Mouse (Mus musculus) heart, embryonic 10.5 days (tissue): ENCODE results near the gene Prdm9. TPM values are rescaled to one million over a fixed set of nuclear protein-coding genes. Genes with fewer than 3 reads are reported as not detected.

Experiments used
- DNase-seq: peaks from one replicate; pipeline ENCODE4 v3.0.0-alpha.2; 2017; ENCODE audit warnings: low spot score
- H3K27ac ChIP-seq: fragments of 300-500 bp; sonication (generic); 2 replicates; pipeline ENCODE4 v1.5.1; 2016; ENCODE audit warnings: mild to moderate bottlenecking
- H3K27me3 ChIP-seq: fragments of 300-500 bp; sonication (generic); 2 replicates; pipeline ENCODE4 v1.6.1; 2016; ENCODE audit warnings: mild to moderate bottlenecking; ENCODE audit not compliant: poor library complexity, insufficient read depth, severe bottlenecking
- H3K36me3 ChIP-seq: fragments of 300-500 bp; sonication (generic); 2 replicates; pipeline ENCODE4 v1.6.1; 2016; ENCODE audit warnings: mild to moderate bottlenecking, moderate library complexity
- H3K4me1 ChIP-seq: fragments of 300-500 bp; sonication (generic); 2 replicates; pipeline ENCODE4 v1.6.1; 2016; ENCODE audit warnings: mild to moderate bottlenecking
- H3K4me3 ChIP-seq: fragments of 300-500 bp; sonication (generic); 2 replicates; pipeline ENCODE4 v1.5.1; 2016; ENCODE audit warnings: mild to moderate bottlenecking, moderate library complexity
- H3K9me3 ChIP-seq: fragments of 300-500 bp; sonication (generic); 2 replicates; pipeline ENCODE4 v1.6.1; 2016; ENCODE audit warnings: mild to moderate bottlenecking, moderate library complexity
- WGBS: fragments of 180-500 bp; shearing (Covaris S2); methylation state at CpG from one replicate; pipeline ENCODE4 v1.1.7; 2016; 5-methylcytosine and 5-hydroxymethylcytosine counted together
- polyA plus RNA-seq: library from polyadenylated mRNA; unstranded; fragments of >200 nt; fragmentation: Nextera tagmentation; extraction: Ambion mirVana; gene quantifications from 2 replicates; pipeline ENCODE4 v1.2.1, GENCODE M21; 2016

The Prdm9 gene
- polyA plus RNA-seq, result 1.9 and 2.8 TPM in 2 replicates

- peaks cover 10% of the 10 kb centered on the region; the same call in 1 of the 2 replicates for H3K27me3 ChIP-seq
- WGBS, result under 1% methylated on average over 43 of the region's 43 CpGs
- H3K4me1 ChIP-seq, result peaks cover 5% of the 10 kb centered on the region
- H3K9me3 ChIP-seq, result no peaks in the 10 kb centered on the region
- peak within 1 kb of the TSS; percentile 95 for H3K27ac ChIP-seq
- H3K36me3 ChIP-seq, result no peaks in the 10 kb centered on the region
- peak; percentile 99 for DNase-seq
- H3K4me3 ChIP-seq, result peak within 1 kb of the TSS; percentile 78
Measured at GRCm38 (mm10) chr17:15564014-15564927, at the start of gene Prdm9. TSS of gene Prdm9 (minus strand) at chr17:15564354.

GRCm38 (mm10) chr17:15599496-15599895 lies 35.3 kb upstream of the Prdm9 start:
- Histone ChIP-seq H3K27ac (no peak overlapping the region), H3K4me3 (no peak overlapping the region), H3K9me3 (no peaks in the 10 kb centered on the region), H3K4me1 (no peaks in the 10 kb centered on the region), H3K36me3 (no peaks in the 10 kb centered on the region), H3K27me3 (no peaks in the 10 kb centered on the region)
- no peak for DNase-seq
- WGBS, result 88% methylated on average over 7 of the region's 11 CpGs

- WGBS, result 76% methylated on average over 7 of the region's 7 CpGs
- no peaks in the 10 kb centered on the region for H3K9me3 ChIP-seq
- H3K27ac ChIP-seq, result no peak overlapping the region
- H3K4me3 ChIP-seq, result no peak overlapping the region
- no peaks in the 10 kb centered on the region for H3K27me3 ChIP-seq
- H3K4me1 ChIP-seq, result no peaks in the 10 kb centered on the region
- H3K36me3 ChIP-seq, result no peaks in the 10 kb centered on the region
- DNase-seq, result no peak
Measured at GRCm38 (mm10) chr17:15591216-15591881, 27.2 kb upstream of the Prdm9 start.

GRCm38 (mm10) chr17:15588116-15588515 lies 24.0 kb upstream of the Prdm9 start:
- Histone ChIP-seq H3K27ac (no peak overlapping the region), H3K27me3 (no peaks in the 10 kb centered on the region), H3K36me3 (no peaks in the 10 kb centered on the region), H3K9me3 (no peaks in the 10 kb centered on the region), H3K4me3 (no peak overlapping the region), H3K4me1 (no peaks in the 10 kb centered on the region)
- WGBS, result 85% methylated on average over 2 of the region's 2 CpGs
- no peak for DNase-seq

GRCm38 (mm10) chr17:15585691-15586090 lies 21.5 kb upstream of the Prdm9 start:
- H3K27ac ChIP-seq, result no peak overlapping the region
- no peak overlapping the region for H3K4me3 ChIP-seq
- H3K9me3 ChIP-seq, result no peaks in the 10 kb centered on the region
- H3K27me3 ChIP-seq, result no peaks in the 10 kb centered on the region
- H3K36me3 ChIP-seq, result no peaks in the 10 kb centered on the region
- DNase-seq, result no peak
- 32% methylated on average over 4 of the region's 4 CpGs for WGBS
- H3K4me1 ChIP-seq, result no peaks in the 10 kb centered on the region

- Histone ChIP-seq H3K36me3 (no peaks in the 10 kb centered on the region), H3K27me3 (no peaks in the 10 kb centered on the region), H3K27ac (no peak overlapping the region), H3K9me3 (no peaks in the 10 kb centered on the region), H3K4me1 (no peaks in the 10 kb centered on the region), H3K4me3 (no peak overlapping the region)
- 81% methylated on average over 7 of the region's 7 CpGs for WGBS
- DNase-seq, result no peak
Measured at GRCm38 (mm10) chr17:15583071-15583470, 18.9 kb upstream of the Prdm9 start.

GRCm38 (mm10) chr17:15580072-15580447 lies 15.9 kb upstream of the Prdm9 start:
- H3K27me3 ChIP-seq, result peaks cover 15% of the 10 kb centered on the region
- no peaks in the 10 kb centered on the region for H3K4me1 ChIP-seq
- H3K27ac ChIP-seq, result no peak overlapping the region
- DNase-seq, result no peak
- 80% methylated on average over 2 of the region's 2 CpGs for WGBS
- no peaks in the 10 kb centered on the region for H3K9me3 ChIP-seq
- no peak overlapping the region for H3K4me3 ChIP-seq
- H3K36me3 ChIP-seq, result no peaks in the 10 kb centered on the region

- no peaks in the 10 kb centered on the region for H3K36me3 ChIP-seq
- H3K27me3 ChIP-seq, result peaks cover 16% of the 10 kb centered on the region
- no peak overlapping the region for H3K4me3 ChIP-seq
- no peak for DNase-seq
- no peaks in the 10 kb centered on the region for H3K4me1 ChIP-seq
- 80% methylated on average over 7 of the region's 7 CpGs for WGBS
- H3K27ac ChIP-seq, result no peak overlapping the region
- no peaks in the 10 kb centered on the region for H3K9me3 ChIP-seq
Measured at GRCm38 (mm10) chr17:15579410-15580071, 15.4 kb upstream of the Prdm9 start.

GRCm38 (mm10) chr17:15577291-15577694 lies 13.1 kb upstream of the Prdm9 start:
- H3K9me3 ChIP-seq, result no peaks in the 10 kb centered on the region
- H3K4me1 ChIP-seq, result 0 out of 2 replicates have a peak, but pooled peaks cover 4% of the 10 kb centered on the region
- H3K27me3 ChIP-seq, result peaks cover 16% of the 10 kb centered on the region
- no peak for DNase-seq
- 0 out of 2 replicates have a peak overlapping the region, but pooled peaks have one; percentile 42 for H3K27ac ChIP-seq
- no peaks in the 10 kb centered on the region for H3K36me3 ChIP-seq
- 1% methylated on average over 32 of the region's 32 CpGs for WGBS
- H3K4me3 ChIP-seq, result peak overlapping the region; percentile 58

- Histone ChIP-seq H3K27me3 (peaks cover 16% of the 10 kb centered on the region), H3K4me3 (no peak overlapping the region), H3K9me3 (no peaks in the 10 kb centered on the region), H3K27ac (no peak overlapping the region), H3K4me1 (0 out of 2 replicates have a peak, but pooled peaks cover 4% of the 10 kb centered on the region), H3K36me3 (no peaks in the 10 kb centered on the region)
- WGBS, result 58% methylated on average over 1 of the region's 1 CpGs
- DNase-seq, result no peak
Measured at GRCm38 (mm10) chr17:15575056-15575455, 10.9 kb upstream of the Prdm9 start.

GRCm38 (mm10) chr17:15566908-15567307 lies 2.8 kb upstream of the Prdm9 start:
- no peaks in the 10 kb centered on the region for H3K36me3 ChIP-seq
- H3K9me3 ChIP-seq, result no peaks in the 10 kb centered on the region
- WGBS, result 68% methylated on average over 5 of the region's 5 CpGs
- H3K4me3 ChIP-seq, result no peak overlapping the region
- no peak for DNase-seq
- peaks cover 5% of the 10 kb centered on the region for H3K4me1 ChIP-seq
- no peak overlapping the region for H3K27ac ChIP-seq
- H3K27me3 ChIP-seq, result peaks cover 10% of the 10 kb centered on the region; the same call in 1 of the 2 replicates

- peak overlapping the region; percentile 78 for H3K4me3 ChIP-seq
- H3K4me1 ChIP-seq, result peaks cover 5% of the 10 kb centered on the region
- peaks cover 10% of the 10 kb centered on the region; the same call in 1 of the 2 replicates for H3K27me3 ChIP-seq
- peak overlapping the region; percentile 95 for H3K27ac ChIP-seq
- WGBS, result 43% methylated on average over 12 of the region's 12 CpGs
- H3K9me3 ChIP-seq, result no peaks in the 10 kb centered on the region
- H3K36me3 ChIP-seq, result no peaks in the 10 kb centered on the region
- DNase-seq, result no peak
Measured at GRCm38 (mm10) chr17:15564928-15565300, 760 bp upstream of the Prdm9 start.
